Mouse (Mus musculus): ENCODE data around the gene Anks6.

The Anks6 gene

GRCm38 (mm10) chr4:46989842-46990241 lies 67.4 kb downstream of the Anks6 start:
- no peak for DNase-seq (ENCODE audit: low spot score)

GRCm38 (mm10) chr4:46988824-46989223 lies 68.4 kb downstream of the Anks6 start:
- DNase-seq (ENCODE audit: low spot score), result no peak

GRCm38 (mm10) chr4:46988257-46988656 lies 69.0 kb downstream of the Anks6 start:
- DNase-seq (ENCODE audit: low spot score), result no peak

- no peak for DNase-seq (ENCODE audit: low spot score)
Observed at GRCm38 (mm10) chr4:46987809-46988208, 69.4 kb downstream of the Anks6 start.

GRCm38 (mm10) chr4:46986054-46986453 lies 71.2 kb downstream of the Anks6 start:
- DNase-seq (ENCODE audit: low spot score), result no peak

DNA sequence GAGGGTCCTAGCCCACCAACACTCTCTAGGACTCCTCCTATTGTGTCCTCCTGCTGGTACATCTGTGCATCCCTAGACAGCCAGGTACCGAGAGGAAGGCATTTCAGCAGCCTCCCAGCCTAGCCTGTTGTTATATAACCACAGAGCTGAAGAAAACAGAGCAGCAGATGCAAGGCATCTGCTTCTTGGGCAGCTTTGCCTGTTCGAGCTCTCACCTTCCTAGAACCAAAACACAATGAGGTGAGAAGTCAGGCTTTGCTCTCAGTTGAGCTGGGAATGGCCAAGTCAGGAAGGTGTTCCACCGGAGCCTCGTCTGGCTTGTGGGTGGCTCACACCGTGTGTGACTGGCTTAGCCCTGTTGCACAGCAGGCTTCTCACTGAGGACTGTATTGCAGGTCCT lies 74.3 kb downstream of the Anks6 start:
- DNase-seq (ENCODE audit: low spot score), result no peak

DNA sequence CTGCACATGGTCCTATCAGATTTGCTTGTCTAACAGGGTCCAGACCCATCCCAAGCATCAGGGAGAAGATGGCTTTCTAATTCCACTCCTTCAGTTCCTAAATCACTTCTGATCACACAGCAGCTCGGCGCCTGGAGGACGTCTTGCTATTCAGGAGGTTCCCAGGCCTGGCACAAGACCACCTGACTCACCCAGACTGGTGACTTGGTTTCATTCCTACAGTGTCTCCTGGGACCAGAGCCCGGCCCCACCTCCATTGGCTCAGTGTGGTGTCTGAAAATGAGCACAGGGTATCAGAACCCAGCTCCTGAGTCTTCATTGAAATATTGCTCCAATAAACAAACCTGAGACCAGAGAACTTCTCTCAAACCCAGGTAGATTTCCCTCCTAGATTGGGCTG lies 75.1 kb downstream of the Anks6 start:
- no peak for DNase-seq (ENCODE audit: low spot score)

DNA sequence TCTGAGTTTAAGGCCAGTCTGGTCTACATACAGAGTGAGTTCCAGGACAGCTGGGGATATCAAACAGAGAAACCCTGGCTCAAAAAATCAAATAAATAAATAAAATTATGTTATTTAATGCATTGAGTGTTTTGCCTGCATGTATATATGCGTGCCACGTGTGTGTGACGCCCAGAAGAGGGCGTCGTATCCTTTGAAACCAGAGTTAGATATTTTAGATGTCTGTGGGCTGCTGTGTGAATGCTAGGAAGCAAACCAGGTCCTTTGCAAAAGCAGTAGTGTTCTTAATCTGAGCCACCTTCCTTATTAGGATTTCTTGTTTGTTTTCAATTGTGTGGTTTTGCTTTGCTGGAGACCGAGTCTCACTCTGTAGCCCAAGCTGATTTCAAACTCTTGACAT lies 78.9 kb downstream of the Anks6 start:
- no peak for DNase-seq (ENCODE audit: low spot score)

DNA sequence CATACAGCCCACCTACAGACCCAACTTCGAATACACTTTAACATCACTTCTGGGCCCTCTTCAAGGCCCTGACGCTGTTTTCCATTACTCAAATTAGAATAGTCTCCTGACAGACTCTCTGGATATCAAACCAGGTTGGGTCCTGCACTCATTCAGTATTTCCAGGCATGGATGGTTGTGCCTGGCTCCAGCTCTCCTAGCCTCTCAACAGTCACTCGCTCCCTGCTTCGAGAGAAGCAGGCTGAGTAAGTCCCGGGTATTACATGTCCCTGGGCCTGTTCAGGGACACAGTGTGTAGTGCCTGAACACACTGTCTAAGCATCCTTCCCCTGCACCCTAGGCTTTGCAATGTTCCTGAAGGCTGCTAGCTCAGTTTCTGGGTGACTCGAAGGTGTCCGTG lies 80.1 kb downstream of the Anks6 start:
- DNase-seq (ENCODE audit: low spot score), result no peak

DNA sequence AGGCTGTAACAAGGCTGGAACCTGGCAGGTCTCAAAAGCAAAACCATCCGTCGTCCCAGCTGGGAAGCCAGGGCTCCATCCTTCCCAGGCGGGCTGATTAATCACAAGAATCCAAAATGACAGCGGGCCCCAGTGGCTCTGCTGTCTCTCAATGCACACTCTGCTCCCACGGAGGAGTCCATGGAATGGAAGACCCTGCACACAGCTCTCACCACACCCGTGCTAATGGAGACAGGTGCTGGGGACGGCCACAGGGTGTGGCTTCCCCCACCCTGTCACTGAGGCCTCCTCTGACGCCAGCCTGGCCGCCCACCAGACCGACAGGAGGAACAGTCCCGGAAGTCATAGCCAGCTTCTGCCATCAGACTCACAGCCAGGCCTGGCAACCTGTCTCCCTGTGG lies 80.6 kb downstream of the Anks6 start:
- DNase-seq (ENCODE audit: low spot score), result no peak

- DNase-seq (ENCODE audit: low spot score), result no peak
Observed at GRCm38 (mm10) chr4:46973322-46973721, 83.9 kb downstream of the Anks6 start.

DNA sequence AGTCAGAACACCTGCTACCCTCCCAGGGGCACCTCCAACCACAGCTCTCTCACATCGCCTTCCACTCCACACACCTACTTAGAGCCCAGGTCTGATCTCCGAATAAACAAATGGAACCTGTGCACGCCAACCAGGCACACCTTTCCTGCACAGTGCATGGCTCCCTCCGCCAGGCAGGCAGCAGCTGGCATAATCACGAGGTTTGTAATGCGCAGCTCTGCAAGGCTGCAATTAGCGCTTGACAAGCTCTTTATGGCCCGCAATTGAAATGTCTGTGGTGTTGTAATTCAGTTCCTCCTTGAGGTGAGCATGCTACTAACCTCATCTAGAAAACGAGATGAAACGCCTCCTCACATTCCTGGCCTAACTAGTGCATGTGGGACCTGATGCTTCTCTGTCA lies 89.2 kb downstream of the Anks6 start:
- DNase-seq (ENCODE audit: low spot score), result no peak

DNA sequence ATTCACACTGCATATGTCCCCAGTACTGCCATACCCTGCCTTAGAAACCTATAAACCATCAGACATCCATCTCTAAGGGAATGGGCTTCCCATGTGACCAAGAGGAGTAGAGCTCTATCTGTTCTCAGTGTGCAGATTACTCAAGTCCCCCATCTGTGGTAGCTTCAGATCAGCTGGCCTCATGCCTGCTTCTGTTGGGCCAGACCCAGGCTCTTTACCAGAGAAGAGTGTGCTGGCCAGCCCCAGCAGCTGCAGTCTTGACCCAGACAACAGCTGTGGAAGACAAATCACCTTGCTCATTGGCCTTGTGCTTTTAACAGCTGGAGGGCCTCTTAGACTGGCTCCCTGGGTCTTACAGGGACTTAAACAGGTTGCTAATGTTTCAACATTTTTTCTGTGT lies 90.7 kb downstream of the Anks6 start:
- no peak for DNase-seq (ENCODE audit: low spot score)
